Mouse (Mus musculus) CH12.LX (cell line): ENCODE measurements around the gene Mctp1. TPM values are rescaled to one million over a fixed set of nuclear protein-coding genes. Genes with fewer than 3 reads are reported as not detected.

Source experiments
- DNase-seq: peaks from one replicate; pipeline ENCODE4 v3.0.0-alpha.2; 2013; ENCODE audit errors: extremely low read depth
- H3K27ac ChIP-seq: 2 replicates; pipeline ENCODE4 v1.5.1; 2012; ENCODE audit warnings: low read depth, mild to moderate bottlenecking, control low read depth, moderate library complexity; ENCODE audit not compliant: insufficient read depth
- H3K27me3 ChIP-seq: replicated peaks from 2 replicates; pipeline ENCODE3; 2012; ENCODE audit warnings: inconsistent platforms
- H3K36me3 ChIP-seq, 2 experiments: replicated peaks in 1 of 2; 2 replicates each; pipeline versions ENCODE3 to v1.6.1; 2012; ENCODE audit warnings: inconsistent platforms in 1 of 2, low read length in 1 of 2, mild to moderate bottlenecking in 1 of 2, mixed read lengths in 1 of 2, moderate library complexity in 1 of 2; ENCODE audit not compliant: control insufficient read depth in 1 of 2, insufficient read depth in 1 of 2
- H3K4me1 ChIP-seq, 2 experiments: 2 replicates each; pipeline ENCODE4 v1.6.1; 2012; ENCODE audit warnings: inconsistent platforms in 1 of 2, moderate library complexity in 1 of 2; ENCODE audit not compliant: insufficient read depth in 2 of 2, control insufficient read depth in 1 of 2
- H3K4me2 ChIP-seq: 2 replicates; pipeline ENCODE4 v1.6.1; 2012; ENCODE audit warnings: low read depth, mild to moderate bottlenecking, control low read depth; ENCODE audit not compliant: poor library complexity, insufficient read depth, severe bottlenecking
- H3K4me3 ChIP-seq, 3 experiments: fragments of 150-350 bp in 1 of 3; sonication (generic) in 1 of 3; replicated peaks in 1 of 3; 2 replicates each; pipeline versions ENCODE3 to v1.5.1; 2011 to 2012; ENCODE audit warnings: low read depth in 2 of 3, low read length in 2 of 3, mild to moderate bottlenecking in 2 of 3, moderate library complexity in 2 of 3, control low read depth in 1 of 3, improper control_type of control experiment in 1 of 3, inconsistent platforms in 1 of 3, mixed read lengths in 1 of 3; ENCODE audit not compliant: poor library complexity in 1 of 3
- H3K79me2 ChIP-seq: replicated peaks from 2 replicates; pipeline ENCODE4 v1.6.1; 2012; ENCODE audit warnings: mild to moderate bottlenecking, moderate library complexity; ENCODE audit not compliant: control insufficient read depth, poor library complexity, insufficient read depth, severe bottlenecking; ENCODE audit errors: extremely low read depth
- H3K9ac ChIP-seq: 2 replicates; pipeline ENCODE4 v1.6.1; 2012; ENCODE audit warnings: low read depth, mild to moderate bottlenecking, control low read depth, moderate library complexity; ENCODE audit not compliant: insufficient read depth
- H3K9me3 ChIP-seq: replicated peaks from 2 replicates; pipeline ENCODE3; 2012; ENCODE audit warnings: low read length, inconsistent platforms, mixed read lengths
- EP300 ChIP-seq: IDR thresholded peaks from 2 replicates; pipeline ENCODE4 v1.6.1; 2011; ENCODE audit warnings: low read length, improper control_type of control experiment
- ETS1 ChIP-seq: conservative IDR thresholded peaks from 2 replicates; pipeline ENCODE4 v1.6.1; 2012; ENCODE audit warnings: low read depth, mild to moderate bottlenecking, inconsistent platforms, low read length, improper control_type of control experiment, moderate library complexity
- JUND ChIP-seq: conservative IDR thresholded peaks from 2 replicates; pipeline ENCODE4 v1.6.1; 2011; ENCODE audit warnings: low read depth, low read length, improper control_type of control experiment
- MAFK ChIP-seq: IDR thresholded peaks from 2 replicates; pipeline ENCODE4 v1.6.1; 2011; ENCODE audit warnings: low read length, improper control_type of control experiment; ENCODE audit not compliant: insufficient replicate concordance
- MEF2A ChIP-seq: IDR thresholded peaks from 2 replicates; pipeline ENCODE4 v1.6.1; 2014; ENCODE audit warnings: low read depth, mild to moderate bottlenecking, inconsistent platforms, low read length, improper control_type of control experiment, borderline replicate concordance
- MXI1 ChIP-seq: IDR thresholded peaks from 2 replicates; pipeline ENCODE4 v1.6.1; 2011; ENCODE audit warnings: mild to moderate bottlenecking, low read depth, low read length, improper control_type of control experiment
- POLR2AphosphoS2 ChIP-seq: IDR thresholded peaks from 2 replicates; pipeline ENCODE4 v1.6.1; 2011; ENCODE audit warnings: low read depth, low read length, improper control_type of control experiment
- USF2 ChIP-seq: conservative IDR thresholded peaks from 2 replicates; pipeline ENCODE4 v1.6.1; 2011; ENCODE audit warnings: low read depth, low read length, improper control_type of control experiment
- dilution Hi-C: fragments of 300-500 bp; cut with MboI; formaldehyde crosslinking; loops from 2 replicates; pipeline ENCODE4 v1.14.3; 2020; ENCODE audit warnings: low sequenced_read_pairs; ENCODE audit not compliant: extremely low pct_unique_long_range_greater_than_20kb, extremely low pct_ligation_motif_present
- in situ Hi-C: fragments of 300-500 bp; cut with MboI; formaldehyde crosslinking; loops from 3 replicates; pipeline ENCODE4 v1.14.3; 2019; ENCODE audit warnings: low sequenced_read_pairs, low pct_ligation_motif_present, low pct_unique_long_range_greater_than_20kb, mixed read lengths
- polyA plus RNA-seq: library from polyadenylated mRNA; unstranded; fragments of >175 nt; gene quantifications from 2 replicates; pipeline ENCODE4 v1.2.1, GENCODE M21; 2012; ENCODE audit warnings: low read depth; ENCODE audit not compliant: insufficient read length
- total RNA-seq, 2 experiments: library from RNA; depleted of rRNA; stranded (reverse); fragments of 300-350 nt in 1 of 2; fragments of >200 nt in 1 of 2; gene quantifications; 2 replicates each; pipeline ENCODE4 v1.2.3; 2012 to 2014

The Mctp1 gene
- total and polyA plus RNA-seq, 3 experiments: 3.0 to 5.3 (median 3.7) TPM

DNA sequence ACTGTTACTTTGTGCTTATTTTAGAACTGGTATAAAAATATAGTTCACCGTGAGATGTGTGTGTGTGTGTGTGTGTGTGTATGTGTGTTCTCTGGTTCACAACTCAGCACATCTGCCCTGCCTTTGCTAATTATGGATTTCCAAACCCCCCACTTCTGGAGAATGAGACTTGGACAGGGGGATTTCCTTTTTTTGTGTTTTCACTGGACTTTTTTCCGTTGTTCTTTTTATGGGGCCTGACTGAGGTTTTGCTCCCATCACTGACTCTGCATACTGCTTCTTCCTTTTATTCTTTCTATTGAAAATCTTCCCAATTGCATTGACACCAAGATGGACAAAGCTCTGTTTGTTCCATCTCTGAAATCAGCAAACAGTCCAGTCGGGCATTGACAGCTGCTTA lies 438.7 kb downstream of the Mctp1 start:
- Histone ChIP-seq H3K36me3 (no peaks in the 10 kb centered on the region), H3K9ac (peak overlapping the region; percentile 1; the same call in 1 of the 2 replicates), H3K9me3 (no peaks in the 10 kb centered on the region), H3K27me3 (no peaks in the 10 kb centered on the region), H3K79me2 (no peaks in the 10 kb centered on the region), H3K4me2 (no peak overlapping the region; the same call in 1 of the 2 replicates), H3K27ac (no peak overlapping the region), H3K4me3 (no peak overlapping the region), H3K4me1 (peaks cover 0 to 8% of the 10 kb centered on the region in 2 experiments; a peak in 1 of 4 replicates)
- TF ChIP-seq ETS1 (no peak), EP300 (peak; percentile 59; the same call in 1 of the 2 replicates), MEF2A (peak; percentile 69), JUND (no peak), POLR2AphosphoS2 (no peak)
- in situ Hi-C loops: no loop called here
- dilution Hi-C loops: no loop called here
- DNase-seq: no peak

DNA sequence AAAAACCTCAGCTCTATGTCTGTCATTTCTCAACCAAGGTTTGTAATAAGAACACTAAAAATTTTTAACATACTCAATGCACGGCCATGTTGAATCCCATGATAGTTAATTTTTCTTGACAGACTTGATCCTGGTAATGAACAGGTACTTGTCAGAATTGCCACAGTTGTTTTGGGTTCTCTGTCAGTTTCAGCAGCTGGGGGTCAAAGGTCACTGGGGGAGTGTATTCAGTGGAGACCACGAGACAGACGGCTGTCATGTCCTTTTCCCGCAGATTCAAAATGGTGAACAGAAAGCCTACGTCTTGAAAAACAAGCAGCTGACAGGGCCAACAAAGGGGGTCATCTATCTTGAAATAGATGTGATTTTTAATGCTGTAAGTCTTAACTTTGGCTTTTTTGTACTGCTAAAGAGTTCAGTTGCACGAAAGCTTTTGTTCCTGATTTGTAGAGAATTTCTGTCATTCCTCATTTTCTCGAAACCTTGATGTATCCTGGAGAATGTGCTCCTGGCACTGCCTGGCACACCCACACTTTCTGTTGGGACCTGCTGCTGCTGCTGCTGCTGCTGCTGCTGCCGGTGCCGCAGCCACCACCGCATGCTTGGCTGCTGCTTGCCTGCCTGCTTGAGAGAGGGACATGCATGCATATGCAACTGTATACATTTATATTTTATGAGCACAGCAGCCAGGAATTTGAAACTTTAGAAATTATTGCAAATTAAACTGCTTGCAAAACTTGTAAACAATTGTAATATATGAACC lies 440.8 kb downstream of the Mctp1 start:
- dilution Hi-C loops: no loop called here

DNA sequence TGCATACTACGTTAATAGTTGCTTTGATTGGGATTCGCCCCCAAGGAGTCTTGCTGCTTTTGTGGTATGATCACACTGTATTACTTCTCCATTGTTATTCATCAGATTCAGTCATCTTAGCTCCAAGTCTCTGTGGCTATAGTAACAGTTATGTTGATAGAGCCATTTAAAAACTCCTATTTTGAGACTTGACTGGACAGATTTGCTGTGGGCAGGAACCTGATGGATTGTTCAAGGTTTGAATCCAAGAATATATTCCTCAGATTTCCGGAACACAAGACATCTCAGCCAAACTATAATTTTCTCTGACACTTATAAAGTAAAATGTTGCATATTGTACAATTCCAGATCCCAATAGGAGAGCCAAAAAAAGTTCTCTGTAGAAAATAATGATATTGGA lies 443.4 kb downstream of the Mctp1 start:
- in situ Hi-C loops (loop anchor here (25.0 kb wide), 1 partner anchor 385 kb away; no protein-coding TSS in a partner anchor), dilution Hi-C loops (no loop called here)
- H3K9me3 ChIP-seq: no peaks in the 10 kb centered on the region
- DNase-seq: no peak
- no peaks in the 10 kb centered on the region for H3K36me3 ChIP-seq
- H3K4me2 ChIP-seq: no peak overlapping the region
- H3K4me3 ChIP-seq: no peak overlapping the region
- no peak overlapping the region; the same call in 1 of the 2 replicates for H3K9ac ChIP-seq
- H3K79me2 ChIP-seq: no peaks in the 10 kb centered on the region
- H3K4me1 ChIP-seq: peaks cover 2 to 7% of the 10 kb centered on the region in 2 experiments; a peak in 2 of 4 replicates
- no peak for TF ChIP-seq MXI1
- TF ChIP-seq USF2: no peak
- H3K27me3 ChIP-seq: no peaks in the 10 kb centered on the region
- no peak overlapping the region for H3K27ac ChIP-seq

More for the DNA sequence above, 440.8 kb downstream of the Mctp1 start:
- Histone ChIP-seq H3K4me3 (no peak overlapping the region), H3K9me3 (no peaks in the 10 kb centered on the region), H3K4me1 (peaks cover 0 to 8% of the 10 kb centered on the region in 2 experiments; a peak in 1 of 4 replicates), H3K36me3 (no peaks in the 10 kb centered on the region), H3K9ac (no peak overlapping the region), H3K27ac (no peak overlapping the region), H3K4me2 (no peak overlapping the region), H3K79me2 (no peaks in the 10 kb centered on the region), H3K27me3 (no peaks in the 10 kb centered on the region)
- TF ChIP-seq MAFK: no peak
- no peak for DNase-seq
- in situ Hi-C loops: loop anchor here (25.0 kb wide), 1 partner anchor 387 kb away; no protein-coding TSS in a partner anchor
